Mouse (Mus musculus) cerebellum, adult (tissue): ENCODE results near the gene Dnajc24.

Source experiments
- ATAC-seq: cut with Nextera tagmentation; 2 replicates; pipeline ENCODE4 v1.9.2; 2017; ENCODE audit warnings: mild to moderate bottlenecking, moderate library complexity, mixed read lengths; ENCODE audit not compliant: insufficient number of reproducible peaks, low FRiP score, low TSS enrichment

Gene Dnajc24

GRCm38 (mm10) chr2:106002835-106003739, at the start of gene Dnajc24:
Dnajc24 (minus strand) TSS chr2:106003549.
- ATAC-seq, result peak; percentile 97

GRCm38 (mm10) chr2:106046686-106047085, 43.3 kb upstream of the Dnajc24 start:
- ATAC-seq, result no peak

- ATAC-seq, result no peak
Measured at GRCm38 (mm10) chr2:106042495-106042894, 39.1 kb upstream of the Dnajc24 start.

- ATAC-seq, result no peak
Measured at GRCm38 (mm10) chr2:106041961-106042360, 38.6 kb upstream of the Dnajc24 start.

- ATAC-seq, result no peak
Measured at GRCm38 (mm10) chr2:106038286-106038685, 34.9 kb upstream of the Dnajc24 start.

GRCm38 (mm10) chr2:106024895-106025294, 21.5 kb upstream of the Dnajc24 start:
- no peak for ATAC-seq

- ATAC-seq, result no peak
Measured at GRCm38 (mm10) chr2:106008415-106008814, 5.1 kb upstream of the Dnajc24 start.

GRCm38 (mm10) chr2:105987999-105988398, 15.3 kb downstream of the Dnajc24 start:
- ATAC-seq, result no peak

GRCm38 (mm10) chr2:105987131-105987530, 16.2 kb downstream of the Dnajc24 start:
- ATAC-seq, result no peak

- ATAC-seq, result no peak
Measured at GRCm38 (mm10) chr2:105985206-105985605, 18.1 kb downstream of the Dnajc24 start.

GRCm38 (mm10) chr2:105978065-105978464, 25.3 kb downstream of the Dnajc24 start:
- peak; percentile 59; the same call in 1 of the 2 replicates for ATAC-seq

GRCm38 (mm10) chr2:105973941-105974340, 29.4 kb downstream of the Dnajc24 start:
- no peak for ATAC-seq

GRCm38 (mm10) chr2:105963447-105963846, 39.9 kb downstream of the Dnajc24 start:
- no peak for ATAC-seq

GRCm38 (mm10) chr2:105953862-105954261, 49.5 kb downstream of the Dnajc24 start:
- ATAC-seq, result no peak

- no peak for ATAC-seq
Measured at GRCm38 (mm10) chr2:105951350-105951940, 51.9 kb downstream of the Dnajc24 start.

GRCm38 (mm10) chr2:105950131-105950530, 53.2 kb downstream of the Dnajc24 start:
- no peak for ATAC-seq

- ATAC-seq, result no peak
Measured at GRCm38 (mm10) chr2:105917623-105918346, 85.6 kb downstream of the Dnajc24 start.
